Mouse (Mus musculus) testis, adult 2 months (tissue): Measurements from ENCODE around the gene Pck2. TPM values are rescaled to one million over a fixed set of nuclear protein-coding genes. Genes with fewer than 3 reads are reported as not detected.

ENCODE experiments used
- H3K27ac ChIP-seq: fragments of 200-500 bp; 2 replicates; pipeline ENCODE4 v1.5.1; 2012; ENCODE audit warnings: low read depth, low read length; ENCODE audit not compliant: control insufficient read depth, insufficient read depth
- H3K27me3 ChIP-seq: fragments of 200-500 bp; 2 replicates; pipeline ENCODE4 v1.6.1; 2012; ENCODE audit warnings: mild to moderate bottlenecking, low read length, moderate library complexity; ENCODE audit not compliant: control insufficient read depth, insufficient read depth
- H3K36me3 ChIP-seq: fragments of 200-500 bp; 2 replicates; pipeline ENCODE4 v1.6.1; 2012; ENCODE audit warnings: mild to moderate bottlenecking, low read length; ENCODE audit not compliant: control insufficient read depth, insufficient read depth
- H3K4me1 ChIP-seq: fragments of 200-500 bp; 2 replicates; pipeline ENCODE4 v1.6.1; 2012; ENCODE audit warnings: low read length; ENCODE audit not compliant: control insufficient read depth, insufficient read depth
- H3K4me3 ChIP-seq: fragments of 200-500 bp; 2 replicates; pipeline ENCODE4 v1.5.1; 2012; ENCODE audit warnings: low read depth, mild to moderate bottlenecking, low read length, moderate library complexity, mixed read lengths; ENCODE audit not compliant: control insufficient read depth
- CTCF ChIP-seq: fragments of 200-500 bp; IDR thresholded peaks from 2 replicates; pipeline ENCODE4 v1.5.1; 2012; ENCODE audit warnings: low read depth, mild to moderate bottlenecking, inconsistent platforms, low read length, moderate library complexity; ENCODE audit not compliant: control insufficient read depth, insufficient read depth, insufficient replicate concordance
- POLR2A ChIP-seq: fragments of 200-500 bp; IDR thresholded peaks from 2 replicates; pipeline ENCODE4 v1.6.1; 2012; ENCODE audit warnings: low read depth, mild to moderate bottlenecking, inconsistent platforms, low read length, moderate library complexity; ENCODE audit not compliant: control insufficient read depth
- polyA plus RNA-seq: library from polyadenylated mRNA; depleted of rRNA; stranded (reverse); fragments of >200 nt; gene quantifications from 2 replicates; pipeline ENCODE4 v1.2.3, GENCODE M21; 2012

Gene Pck2
- polyA plus RNA-seq, 1 experiment = 2.8 TPM

DNA sequence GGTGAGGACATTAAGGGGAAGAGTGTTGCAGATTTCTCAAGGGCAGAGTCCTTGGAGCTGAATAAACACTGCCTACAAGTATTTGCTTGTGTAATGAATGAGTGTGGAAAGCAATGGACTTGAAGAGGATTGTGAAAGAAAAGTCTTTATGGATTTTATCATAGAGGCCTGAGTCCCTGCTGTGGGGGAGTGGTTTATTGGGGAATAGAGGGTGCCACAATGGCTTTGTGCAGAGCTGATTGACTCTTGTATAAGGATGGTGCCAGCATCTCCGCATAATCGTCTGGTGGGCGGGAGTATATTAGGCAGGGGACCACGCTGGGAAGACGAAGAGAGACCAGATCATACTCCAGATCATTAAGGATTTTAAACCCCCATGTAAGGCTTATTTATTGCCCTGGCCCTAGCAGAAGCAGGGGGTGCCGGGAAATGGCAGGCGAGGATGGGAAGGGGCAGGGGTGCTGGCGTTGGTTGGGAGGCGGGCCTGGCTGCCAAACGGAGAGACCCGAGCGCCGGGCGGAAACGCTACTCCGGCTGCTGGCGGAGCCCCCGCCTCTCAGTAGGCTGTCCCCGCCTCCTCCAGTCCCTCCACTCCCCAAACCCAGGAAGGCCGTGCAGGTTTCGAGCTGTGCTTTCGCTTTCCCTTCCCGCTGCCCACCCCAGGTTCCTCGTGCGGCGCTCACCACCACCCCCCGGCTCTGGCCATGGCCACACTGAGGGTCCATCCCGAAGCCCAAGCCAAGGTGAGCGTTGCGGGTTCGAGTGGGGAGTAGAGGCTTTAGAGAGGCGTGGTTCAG is 38.0 kb downstream of the Pck2 start, which contains the start of gene Psme1:
TSS of gene Psme1 (plus strand) at position 253 of the 797 bp plus-strand sequence.
- TF ChIP-seq POLR2A (peak; percentile 56), CTCF (no peak)
- H3K36me3 ChIP-seq = no peaks in the 10 kb centered on the region
- H3K4me3 ChIP-seq = peak within 1 kb of the TSS; percentile 67
- peak within 1 kb of the TSS; percentile 34 for H3K27ac ChIP-seq
- peaks cover 23% of the 10 kb centered on the region for H3K4me1 ChIP-seq
- H3K27me3 ChIP-seq = no peaks in the 10 kb centered on the region

- H3K27me3 ChIP-seq = no peaks in the 10 kb centered on the region
- peak overlapping the region; percentile 67 for H3K4me3 ChIP-seq
- H3K27ac ChIP-seq = peak overlapping the region; percentile 34
- no peak for TF ChIP-seq POLR2A
- no peak for TF ChIP-seq CTCF
- H3K36me3 ChIP-seq = no peaks in the 10 kb centered on the region
- peaks cover 23% of the 10 kb centered on the region for H3K4me1 ChIP-seq
Observed at GRCm38 (mm10) chr14:55578668-55579269, 38.7 kb downstream of the Pck2 start.

DNA sequence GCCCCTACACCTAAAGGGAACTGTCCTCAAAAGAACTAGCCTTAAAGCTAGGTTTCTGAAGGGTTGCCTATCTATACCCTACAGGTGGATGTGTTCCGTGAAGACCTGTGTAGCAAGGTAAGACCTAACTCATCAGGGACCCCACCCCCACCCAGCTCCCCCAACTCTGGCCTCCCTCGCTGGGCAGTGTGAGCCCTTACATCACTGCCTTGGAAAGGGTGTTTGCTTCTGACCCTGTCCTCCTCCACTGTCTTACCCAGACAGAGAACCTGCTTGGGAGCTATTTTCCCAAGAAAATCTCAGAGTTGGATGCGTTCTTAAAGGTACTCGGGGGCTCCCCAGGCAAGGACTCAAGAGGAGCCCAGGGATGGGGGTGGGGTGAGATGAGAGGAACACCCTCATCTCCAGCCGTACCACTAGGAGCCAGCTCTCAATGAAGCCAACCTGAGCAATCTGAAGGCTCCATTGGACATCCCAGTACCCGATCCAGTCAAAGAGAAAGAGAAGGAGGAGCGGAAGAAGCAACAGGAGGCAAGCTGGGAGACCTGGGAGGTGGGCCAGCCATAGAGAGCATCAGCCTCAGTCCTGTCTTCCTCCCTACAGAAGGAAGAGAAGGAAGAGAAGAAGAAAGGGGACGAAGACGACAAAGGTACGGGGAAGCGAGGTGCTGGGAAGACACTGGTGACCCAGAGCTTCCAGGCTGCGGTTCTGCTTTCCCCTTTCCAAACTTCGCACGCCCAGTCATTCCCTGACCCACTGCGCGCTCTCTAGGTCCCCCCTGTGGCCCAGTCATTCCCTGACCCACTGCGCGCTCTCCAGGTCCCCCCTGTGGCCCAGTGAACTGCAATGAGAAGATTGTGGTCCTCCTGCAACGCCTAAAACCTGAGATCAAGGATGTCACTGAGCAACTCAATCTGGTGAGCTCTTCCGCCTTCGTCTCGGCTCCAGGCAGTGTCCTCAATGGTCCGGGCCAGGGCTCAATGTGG is 39.7 kb downstream of the Pck2 start:
- peaks cover 26% of the 10 kb centered on the region for H3K4me1 ChIP-seq
- H3K27me3 ChIP-seq = no peaks in the 10 kb centered on the region
- no peak overlapping the region for H3K27ac ChIP-seq
- TF ChIP-seq CTCF (no peak), POLR2A (no peak)
- no peak overlapping the region for H3K4me3 ChIP-seq
- H3K36me3 ChIP-seq = no peaks in the 10 kb centered on the region

DNA sequence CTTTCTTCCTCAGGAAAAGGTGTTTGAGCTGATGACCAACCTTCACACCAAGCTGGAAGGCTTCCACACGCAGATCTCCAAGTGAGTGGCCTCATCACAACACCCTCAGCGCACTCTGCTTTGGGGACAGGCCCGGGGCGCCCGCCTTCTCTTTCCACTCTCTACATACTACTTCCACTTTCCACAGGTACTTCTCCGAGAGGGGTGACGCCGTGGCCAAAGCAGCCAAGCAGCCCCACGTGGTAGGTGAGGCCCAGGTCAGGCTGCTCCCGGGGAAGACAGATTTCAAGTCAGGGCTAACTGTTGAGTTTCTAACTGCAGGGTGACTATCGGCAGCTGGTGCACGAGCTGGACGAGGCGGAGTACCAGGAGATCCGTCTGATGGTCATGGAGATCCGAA is 40.7 kb downstream of the Pck2 start:
- Histone ChIP-seq H3K27ac (no peak overlapping the region), H3K4me1 (peaks cover 20% of the 10 kb centered on the region), H3K4me3 (no peak overlapping the region), H3K27me3 (no peaks in the 10 kb centered on the region), H3K36me3 (no peaks in the 10 kb centered on the region)
- TF ChIP-seq POLR2A (no peak), CTCF (no peak)

GRCm38 (mm10) chr14:55581981-55582681 is 42.1 kb downstream of the Pck2 start:
- no peaks in the 10 kb centered on the region for H3K27me3 ChIP-seq
- no peaks in the 10 kb centered on the region for H3K36me3 ChIP-seq
- peaks cover 9% of the 10 kb centered on the region for H3K4me1 ChIP-seq
- H3K27ac ChIP-seq = no peak overlapping the region
- no peak overlapping the region for H3K4me3 ChIP-seq
- TF ChIP-seq POLR2A (no peak), CTCF (peak; percentile 36; the same call in 1 of the 2 replicates)

GRCm38 (mm10) chr14:55584303-55584701 is 44.2 kb downstream of the Pck2 start:
- TF ChIP-seq CTCF = no peak
- TF ChIP-seq POLR2A = no peak
- Histone ChIP-seq H3K36me3 (no peaks in the 10 kb centered on the region), H3K27ac (no peak overlapping the region)

More at GRCm38 (mm10) chr14:55584303-55584701, 44.2 kb downstream of the Pck2 start:
- peaks cover 3% of the 10 kb centered on the region for H3K4me1 ChIP-seq
- H3K4me3 ChIP-seq = peak overlapping the region; percentile 84
- H3K27me3 ChIP-seq = no peaks in the 10 kb centered on the region
